Mouse (Mus musculus) cerebellum, postnatal 4 days (tissue): ENCODE data around the gene Nrxn1.

ENCODE experiments used
- DNase-seq, 2 experiments: peaks; one replicate each; pipeline ENCODE4 v3.0.0; 2022; ENCODE audit warnings: low spot score in 2 of 2, mixed read lengths in 1 of 2

Nrxn1 gene

DNA sequence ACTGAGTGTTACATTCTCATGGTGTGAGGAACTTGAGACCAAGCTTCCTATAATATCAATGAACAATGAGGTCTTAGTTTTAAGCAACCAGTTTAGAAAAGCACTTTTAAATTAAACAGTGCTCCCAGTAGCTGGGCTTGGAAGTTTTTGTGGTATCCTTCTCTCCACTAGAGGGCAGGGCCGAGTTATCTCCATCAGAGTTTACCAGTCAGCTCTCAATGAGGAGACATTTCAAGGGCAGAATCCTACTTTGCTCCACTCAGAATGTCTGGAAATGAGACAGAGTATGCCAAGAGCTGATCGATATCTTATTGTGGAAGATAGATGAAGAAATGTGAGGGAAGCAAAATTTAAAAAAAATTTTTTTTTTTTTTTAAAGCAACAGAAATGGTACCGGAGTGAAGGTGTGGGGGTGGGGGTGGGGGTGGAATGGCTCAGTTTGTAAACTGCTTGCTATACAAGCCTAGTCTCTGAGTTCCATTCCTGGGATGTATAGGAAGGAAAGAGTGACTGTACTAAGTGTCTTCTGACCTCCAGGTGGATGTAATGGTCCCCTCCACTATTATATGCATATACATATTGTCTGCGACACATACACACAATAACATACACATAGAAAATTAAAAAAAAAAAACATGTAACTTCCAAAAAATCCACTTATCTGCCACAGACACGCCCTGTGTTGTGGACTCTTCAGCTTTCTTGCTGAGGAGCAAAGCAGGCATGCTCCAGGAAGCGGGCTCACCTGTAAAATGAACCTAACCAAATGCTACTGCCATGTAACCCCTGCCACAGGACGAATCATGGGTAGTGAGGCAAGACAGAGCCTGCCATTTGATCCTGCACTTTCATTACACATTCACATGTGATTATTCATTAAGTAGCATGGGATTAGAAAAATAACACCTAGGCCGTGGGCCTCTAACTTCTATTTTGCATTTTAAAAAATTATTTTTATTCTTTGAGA lies 283.4 kb downstream of the Nrxn1 start:
- peak; percentile 34 to 76 for DNase-seq

DNA sequence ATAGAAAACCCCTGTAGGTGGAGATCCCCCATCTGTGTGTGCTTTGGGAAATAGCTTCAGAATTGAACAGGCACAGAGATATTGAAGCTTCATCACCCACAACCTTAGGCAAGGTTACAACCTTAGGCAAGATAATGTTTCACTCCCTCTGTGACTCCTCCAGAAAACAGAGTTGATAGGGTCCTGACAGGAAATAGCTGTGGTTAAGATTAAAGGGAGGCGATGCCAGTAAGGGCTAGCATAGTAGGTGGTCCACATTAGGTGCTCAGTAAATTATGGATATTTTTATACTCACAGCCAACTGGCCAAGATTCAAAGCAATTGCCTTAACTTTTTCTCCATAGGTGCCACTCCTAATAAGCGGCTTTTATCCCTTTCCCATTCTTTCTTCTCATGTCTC lies 284.6 kb downstream of the Nrxn1 start:
- no peak for DNase-seq

- DNase-seq, result no peak
Observed at GRCm38 (mm10) chr17:90807199-90807598, 285.7 kb downstream of the Nrxn1 start.

- DNase-seq, result no peak
Observed at GRCm38 (mm10) chr17:90798689-90799088, 294.2 kb downstream of the Nrxn1 start.

DNA sequence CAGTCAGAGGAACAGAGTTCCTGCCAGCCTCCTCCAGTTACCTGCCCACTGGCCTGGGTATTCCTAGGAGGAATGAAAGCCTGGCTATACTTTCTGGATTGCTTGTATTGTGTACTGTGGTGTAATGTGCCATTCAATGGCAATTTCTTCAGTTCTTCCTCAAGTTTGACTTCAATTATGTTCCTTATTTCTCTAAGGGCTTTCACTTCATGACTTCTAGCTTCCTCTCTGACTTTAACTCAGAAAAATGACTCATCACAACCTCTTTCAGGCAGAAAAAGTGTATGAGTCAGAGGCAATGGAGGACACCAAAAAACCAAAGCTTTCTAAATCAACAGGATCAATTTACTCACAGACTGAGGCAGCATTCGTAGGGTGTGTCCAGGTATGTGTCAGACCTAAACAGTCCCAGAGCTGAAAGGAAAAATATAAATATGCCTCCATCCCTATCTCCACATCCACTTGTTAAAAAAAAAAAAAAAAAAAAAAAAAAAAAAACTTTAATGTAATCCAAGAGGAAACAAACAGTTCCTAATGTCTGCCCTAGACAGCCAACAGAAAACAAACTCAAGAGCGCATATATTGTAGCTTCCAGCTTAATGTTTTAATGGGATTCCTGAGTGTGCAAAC lies 295.1 kb downstream of the Nrxn1 start:
- DNase-seq, result no peak

GRCm38 (mm10) chr17:90796974-90797373 lies 295.9 kb downstream of the Nrxn1 start:
- no peak for DNase-seq

DNA sequence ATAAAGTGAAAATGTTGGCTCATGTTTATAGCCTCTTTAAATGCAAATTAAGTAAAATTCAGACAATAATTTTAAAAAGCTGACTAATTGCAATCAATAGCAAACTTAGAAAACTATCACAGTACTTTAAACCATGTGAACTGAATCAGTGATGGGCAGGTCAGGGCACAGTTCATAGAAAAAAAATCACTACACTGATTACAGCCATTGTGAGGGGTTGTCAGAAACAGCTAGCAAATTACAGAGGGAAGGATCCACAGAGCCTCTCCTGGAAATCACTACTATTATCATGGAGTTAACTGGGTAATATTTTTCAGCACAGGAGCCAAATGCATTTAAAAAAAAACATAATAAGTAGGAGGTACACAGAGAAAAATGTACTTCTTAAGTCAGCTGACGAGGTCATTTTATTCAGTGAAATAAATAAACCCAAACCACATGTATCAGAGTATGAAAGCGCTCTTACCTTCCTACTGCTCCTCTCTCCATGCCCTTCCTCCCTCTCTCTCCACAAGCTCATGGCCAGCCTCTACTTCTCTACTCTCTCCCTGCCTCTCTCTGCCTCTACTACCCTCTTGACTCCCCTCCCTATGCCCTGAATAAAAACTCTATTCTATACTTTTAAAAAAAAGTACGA lies 304.3 kb downstream of the Nrxn1 start:
- DNase-seq, result no peak

DNA sequence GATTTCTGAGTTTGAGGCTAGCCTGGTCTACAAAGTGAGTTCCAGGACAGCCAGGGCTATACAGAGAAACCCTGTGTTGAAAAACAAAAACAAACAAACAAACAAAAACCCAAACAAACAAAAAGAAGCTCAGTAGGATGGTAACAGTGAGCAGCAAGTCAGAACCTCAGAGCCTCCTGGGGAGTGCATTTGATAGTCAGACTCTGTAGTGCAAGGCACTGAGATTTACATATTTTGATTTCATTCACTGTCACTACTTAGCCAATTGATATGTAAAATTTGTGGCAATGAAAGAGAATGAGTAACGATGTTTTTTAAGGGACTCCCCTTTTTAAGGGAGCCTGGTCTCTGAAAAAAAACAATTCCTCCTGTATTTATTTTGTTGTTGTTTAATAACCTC lies 304.8 kb downstream of the Nrxn1 start:
- no peak for DNase-seq

DNA sequence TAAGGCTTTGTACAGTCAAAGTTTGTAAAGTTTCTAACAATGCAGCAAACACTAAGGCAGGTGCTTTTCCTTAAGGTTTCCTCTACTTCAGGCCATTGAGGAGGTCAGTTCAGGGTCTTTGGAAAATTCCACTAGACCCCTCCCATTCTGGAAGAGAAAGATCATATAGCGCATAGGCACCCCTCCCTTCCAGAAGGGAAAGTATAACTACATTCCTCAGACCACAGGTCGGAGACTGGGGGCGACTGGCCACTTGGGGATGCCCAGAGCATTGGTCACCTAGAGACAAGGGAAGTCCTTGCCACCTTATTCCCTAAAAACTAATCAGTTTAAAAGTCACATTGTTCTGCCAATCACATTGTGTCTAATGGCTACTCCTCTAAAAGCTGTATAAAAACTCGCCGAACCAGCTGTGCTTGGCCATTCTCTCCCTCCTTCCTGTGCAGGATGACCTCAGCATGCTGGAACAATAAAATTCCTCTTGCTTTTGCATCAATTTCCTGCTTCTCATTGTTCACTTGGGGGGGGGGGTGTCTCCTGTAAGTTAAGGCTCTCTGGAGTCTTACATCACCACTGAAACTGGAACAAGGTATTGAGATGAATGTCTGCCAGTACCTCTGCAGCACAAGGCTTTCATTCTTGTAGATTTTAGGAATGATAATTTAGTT lies 305.6 kb downstream of the Nrxn1 start:
- no peak for DNase-seq

- no peak for DNase-seq
Observed at GRCm38 (mm10) chr17:90780481-90780880, 312.4 kb downstream of the Nrxn1 start.

- DNase-seq, result no peak
Observed at GRCm38 (mm10) chr17:90775397-90775796, 317.5 kb downstream of the Nrxn1 start.

DNA sequence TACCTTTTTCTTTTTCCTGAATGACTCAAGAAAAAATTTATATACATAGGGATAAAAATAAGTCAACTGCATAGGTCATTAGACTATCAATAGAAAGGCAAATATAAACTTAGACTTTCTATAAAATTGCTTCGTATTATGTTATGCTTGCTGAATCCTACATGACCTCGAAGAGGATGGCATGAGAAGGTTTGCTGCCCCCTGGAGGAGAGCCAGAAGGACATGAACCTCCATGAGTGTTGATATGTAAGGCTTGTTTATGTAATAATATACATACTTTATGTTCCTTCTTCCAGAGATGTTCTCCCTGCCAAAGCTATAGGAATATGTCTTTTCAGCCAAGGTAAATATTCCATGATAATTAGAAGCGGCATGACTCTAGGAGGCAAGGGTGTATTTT lies 319.6 kb downstream of the Nrxn1 start:
- no peak for DNase-seq

DNA sequence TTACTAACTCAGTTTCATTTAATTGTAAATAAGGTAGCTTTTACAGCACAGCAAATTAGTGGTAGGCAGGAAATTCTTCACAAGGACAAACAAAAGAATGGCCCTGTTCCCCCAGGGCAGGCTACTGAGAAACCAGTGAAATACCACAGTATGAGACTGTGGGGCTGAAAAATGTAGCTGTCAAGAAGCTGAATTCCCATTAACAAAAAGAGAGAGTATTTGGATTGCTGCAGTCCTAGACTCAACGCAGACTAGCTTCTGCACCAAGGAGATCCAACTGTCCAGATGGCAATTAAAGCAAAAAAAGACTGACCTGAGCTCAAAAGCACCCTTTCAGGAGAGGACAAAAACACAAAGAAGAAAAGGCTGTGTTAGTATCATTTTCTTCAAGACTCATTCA lies 324.7 kb downstream of the Nrxn1 start:
- no peak for DNase-seq

DNA sequence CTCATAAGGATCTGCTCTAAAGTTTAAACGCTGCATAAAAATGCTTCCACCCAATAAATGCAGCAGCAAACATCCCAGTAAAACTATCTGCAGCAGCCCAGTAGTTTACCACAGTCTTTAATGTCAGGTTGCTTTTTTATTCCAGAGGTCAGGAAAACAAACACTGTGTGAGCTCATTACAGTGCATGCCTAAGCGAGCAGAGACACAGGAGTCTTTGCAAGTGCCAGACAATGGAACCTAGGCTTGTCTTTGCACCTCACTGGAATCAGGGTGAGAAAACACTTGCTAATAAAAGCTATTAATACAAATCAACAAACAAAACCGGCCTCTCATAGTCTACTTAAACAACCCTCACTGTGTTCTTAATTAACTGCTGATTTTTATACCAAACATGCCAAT lies 365.7 kb downstream of the Nrxn1 start:
- no peak for DNase-seq

DNA sequence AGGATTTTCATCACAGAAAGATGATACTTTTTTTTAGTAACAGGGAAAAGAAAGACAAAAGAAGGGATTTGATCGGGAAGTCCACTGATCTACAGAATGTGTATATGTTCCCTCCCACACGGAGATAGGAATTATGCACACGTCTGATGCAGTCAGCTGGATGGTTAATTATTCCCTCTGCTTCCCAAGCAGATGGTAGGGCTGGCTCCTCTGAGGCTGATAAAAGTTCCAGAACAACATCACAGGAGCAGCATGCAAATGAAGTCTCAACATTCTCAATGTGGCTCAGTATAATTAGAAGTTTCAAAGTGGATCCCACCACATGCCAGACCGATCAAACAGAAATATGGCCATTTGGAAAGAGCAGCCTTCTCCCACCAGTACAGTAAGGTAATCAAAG lies 388.1 kb downstream of the Nrxn1 start:
- no peak for DNase-seq

- DNase-seq, result no peak
Observed at GRCm38 (mm10) chr17:90702626-90703025, 390.2 kb downstream of the Nrxn1 start.

DNA sequence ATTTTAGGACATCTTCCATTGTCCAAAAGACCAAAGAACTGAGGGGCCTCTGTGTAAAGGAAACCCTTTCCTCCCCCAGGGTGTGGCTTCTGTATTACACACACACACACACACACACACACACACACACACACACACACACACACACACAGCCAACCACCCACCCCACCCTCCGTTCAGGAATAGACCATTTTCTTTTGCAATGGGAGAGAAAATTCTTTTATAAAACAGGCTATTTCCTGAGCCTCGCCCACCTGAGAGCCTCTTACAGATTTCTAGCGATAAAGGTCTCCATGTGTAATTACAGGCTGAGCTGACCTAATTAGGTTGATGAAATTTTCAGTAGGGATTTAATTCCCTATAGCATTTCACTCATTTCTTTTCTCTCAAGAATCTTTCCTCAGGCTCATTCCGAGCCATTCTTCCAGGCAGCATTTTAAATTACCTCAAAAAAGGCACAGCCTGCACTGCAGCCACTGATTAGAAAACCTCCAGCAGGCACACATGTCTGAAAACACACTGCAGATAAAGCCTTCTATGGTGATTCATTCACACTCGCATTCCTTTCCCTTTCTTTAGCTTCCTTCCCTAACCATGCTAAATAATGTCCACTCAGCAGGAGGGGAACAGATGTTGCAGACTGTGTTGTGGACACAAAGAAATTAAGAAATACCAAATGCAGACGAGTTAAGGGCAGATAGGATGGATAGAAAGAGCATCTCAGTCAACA lies 396.6 kb downstream of the Nrxn1 start:
- DNase-seq, result no peak

DNA sequence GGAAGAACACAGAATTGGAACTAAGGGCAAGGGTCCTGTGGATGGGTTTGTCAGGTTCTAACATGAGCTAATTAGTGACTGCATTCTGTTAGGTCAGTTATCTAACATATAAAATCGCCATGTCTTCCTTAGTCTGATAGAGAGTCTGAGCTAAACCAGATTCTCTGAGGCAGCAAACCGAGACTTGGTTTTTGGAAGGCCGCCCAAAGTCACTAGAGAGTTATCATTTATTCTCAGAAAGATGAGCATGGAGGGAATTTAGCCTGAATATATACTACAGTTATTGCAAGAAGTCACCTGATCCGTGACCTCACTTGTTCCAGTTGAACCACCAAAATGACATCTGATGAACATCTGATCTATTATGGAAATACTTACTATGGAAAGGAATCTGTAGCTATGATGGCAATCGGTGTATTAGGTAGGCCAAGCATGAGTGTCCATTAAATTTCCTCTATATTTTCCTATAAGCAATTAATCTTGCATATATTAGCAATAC lies 397.7 kb downstream of the Nrxn1 start:
- DNase-seq, result no peak

DNA sequence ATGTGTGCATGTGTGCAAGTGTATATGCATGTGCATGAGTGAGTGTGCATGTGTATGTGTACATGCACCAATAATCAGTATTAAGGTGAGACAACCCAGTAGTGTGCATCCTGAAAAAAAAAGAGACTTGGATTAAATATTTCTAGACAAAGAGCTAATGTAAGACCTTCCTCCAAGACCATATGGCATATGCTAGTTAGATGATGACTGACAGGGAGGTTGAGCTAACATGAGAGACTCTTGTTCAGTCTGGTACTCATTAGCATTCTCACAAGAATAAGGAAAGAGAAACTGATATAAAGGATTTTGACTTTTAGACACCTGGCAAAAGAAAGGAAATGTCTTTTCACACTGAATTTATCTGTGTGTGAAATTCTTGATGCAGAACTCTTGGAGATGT lies 408.7 kb downstream of the Nrxn1 start:
- DNase-seq, result no peak

GRCm38 (mm10) chr17:90681019-90681418 lies 411.9 kb downstream of the Nrxn1 start:
- DNase-seq, result no peak

- DNase-seq, result no peak
Observed at GRCm38 (mm10) chr17:90676676-90677075, 416.2 kb downstream of the Nrxn1 start.
